Mouse (Mus musculus) spleen, adult 2 months (tissue): ENCODE measurements around the gene Foxj1.

Experiments
- CTCF ChIP-seq: fragments of 200-500 bp; IDR thresholded peaks from 2 replicates; pipeline ENCODE4 v1.5.1; 2011; ENCODE audit warnings: mild to moderate bottlenecking, inconsistent platforms; ENCODE audit not compliant: insufficient read depth, insufficient read length, insufficient replicate concordance; ENCODE audit errors: extremely low read depth
- POLR2A ChIP-seq: fragments of 200-500 bp; IDR thresholded peaks from 2 replicates; pipeline ENCODE4 v1.6.1; 2011; ENCODE audit warnings: low read depth, low read length, inconsistent platforms

GRCm38 (mm10) chr11:116376945-116377661 lies 41.9 kb upstream of the Foxj1 start:
- TF ChIP-seq CTCF (no peak), POLR2A (no peak)
